Mouse (Mus musculus) bone marrow, adult 2 months (tissue): ENCODE results near the gene Tmem232.

ENCODE experiments used
- CTCF ChIP-seq: fragments of 200-500 bp; IDR thresholded peaks from 2 replicates; pipeline ENCODE4 v1.5.1; 2011; ENCODE audit warnings: low read length, control low read depth; ENCODE audit not compliant: control insufficient read depth, insufficient read depth
- POLR2A ChIP-seq: fragments of 200-500 bp; IDR thresholded peaks from 2 replicates; pipeline ENCODE4 v1.6.1; 2011; ENCODE audit warnings: low read depth, mild to moderate bottlenecking, control low read depth, low read length, borderline replicate concordance; ENCODE audit not compliant: control insufficient read depth

DNA sequence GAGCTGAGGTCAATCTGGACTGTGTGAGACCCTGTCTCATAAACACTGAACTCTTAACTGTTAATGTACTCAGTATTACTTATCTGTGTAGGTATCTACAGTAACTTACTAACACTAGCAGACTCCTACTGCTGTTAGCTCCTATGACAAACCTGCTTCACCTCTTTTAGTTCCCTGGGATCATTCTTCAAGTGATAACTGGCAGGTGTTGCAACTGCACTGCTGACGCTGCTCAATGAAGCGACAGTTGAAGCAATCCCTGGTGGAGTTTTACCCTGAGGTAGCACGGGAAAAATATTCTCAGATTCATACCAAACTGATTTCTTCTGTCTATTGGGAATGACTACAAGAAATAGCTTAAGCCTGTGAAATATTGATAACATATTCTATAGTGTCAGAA lies 46.3 kb upstream of the Tmem232 start:
- TF ChIP-seq CTCF (no peak), POLR2A (no peak)
